Mouse (Mus musculus) forebrain, embryonic 15.5 days (tissue): ENCODE measurements around the gene Zfp940. TPM values are rescaled to one million over a fixed set of nuclear protein-coding genes. Genes with fewer than 3 reads are reported as not detected.

Source experiments
- ATAC-seq: fragments of 200-750 bp; cut with Nextera tagmentation; replicated peaks from 2 replicates; pipeline ENCODE4 v1.8.0; 2017; ENCODE audit warnings: mild to moderate bottlenecking, moderate TSS enrichment, moderate library complexity
- H3K27ac ChIP-seq: fragments of 300-500 bp; sonication (generic); replicated peaks from 2 replicates; pipeline ENCODE4 v1.5.1; 2015; ENCODE audit warnings: mild to moderate bottlenecking, inconsistent platforms
- H3K27me3 ChIP-seq: fragments of 300-500 bp; sonication (generic); 2 replicates; pipeline ENCODE4 v1.6.1; 2015; ENCODE audit warnings: inconsistent platforms
- H3K36me3 ChIP-seq: fragments of 300-500 bp; sonication (generic); 2 replicates; pipeline ENCODE4 v1.6.1; 2015; ENCODE audit warnings: mild to moderate bottlenecking, inconsistent platforms
- H3K4me1 ChIP-seq: fragments of 300-500 bp; sonication (generic); 2 replicates; pipeline ENCODE4 v1.6.1; 2015; ENCODE audit warnings: inconsistent platforms
- H3K4me2 ChIP-seq: fragments of 300-500 bp; sonication (generic); replicated peaks from 2 replicates; pipeline ENCODE4 v1.6.1; 2015; ENCODE audit warnings: mild to moderate bottlenecking, inconsistent platforms
- H3K4me3 ChIP-seq: fragments of 300-500 bp; sonication (generic); 2 replicates; pipeline ENCODE4 v1.5.1; 2015; ENCODE audit warnings: mild to moderate bottlenecking, inconsistent platforms
- H3K9ac ChIP-seq: fragments of 300-500 bp; sonication (generic); replicated peaks from 2 replicates; pipeline ENCODE4 v1.6.1; 2015; ENCODE audit warnings: mild to moderate bottlenecking, inconsistent platforms
- H3K9me3 ChIP-seq: fragments of 300-500 bp; sonication (generic); 2 replicates; pipeline ENCODE4 v1.6.1; 2016; ENCODE audit warnings: inconsistent platforms
- WGBS: fragments of 180-500 bp; shearing (Covaris S2); methylation state at CpG from one replicate; pipeline ENCODE4 v1.1.7; 2015; ENCODE audit warnings: mixed read lengths; 5-methylcytosine and 5-hydroxymethylcytosine counted together
- polyA plus RNA-seq: library from polyadenylated mRNA; unstranded; fragments of >200 nt; fragmentation: Nextera tagmentation; extraction: Ambion mirVana; gene quantifications from 2 replicates; pipeline ENCODE4 v1.2.1, GENCODE M21; 2015

The Zfp940 gene
- polyA plus RNA-seq, 1 experiment from 2014 or later: 15.0 TPM

- Histone ChIP-seq H3K4me1 (peaks cover 30% of the 10 kb centered on the region), H3K4me2 (peak overlapping the region; percentile 73), H3K36me3 (peaks cover 36% of the 10 kb centered on the region), H3K9me3 (no peaks in the 10 kb centered on the region), H3K9ac (peak overlapping the region; percentile 85; the same call in 1 of the 2 replicates), H3K27ac (no peak overlapping the region), H3K4me3 (peak overlapping the region; percentile 85), H3K27me3 (no peaks in the 10 kb centered on the region)
- WGBS: 77% methylated on average over 5 of the region's 5 CpGs
- no peak for ATAC-seq
These were observed 67.6 kb downstream of the Zfp940 start for GRCm38 (mm10) chr7:29785888-29786287.

- Histone ChIP-seq H3K9me3 (no peaks in the 10 kb centered on the region), H3K9ac (peak overlapping the region; percentile 85), H3K27me3 (no peaks in the 10 kb centered on the region), H3K4me3 (peak overlapping the region; percentile 85), H3K4me2 (peak overlapping the region; percentile 73), H3K4me1 (peaks cover 30% of the 10 kb centered on the region), H3K36me3 (peaks cover 28% of the 10 kb centered on the region), H3K27ac (no peak overlapping the region)
- 40% methylated on average over 8 of the region's 8 CpGs for whole genome bisulfite sequencing
- ATAC-seq: no peak
These were observed 68.4 kb downstream of the Zfp940 start for GRCm38 (mm10) chr7:29785023-29785422.

- Histone ChIP-seq H3K27ac (peak within 1 kb of the TSS; percentile 92), H3K4me3 (peak within 1 kb of the TSS; percentile 85), H3K36me3 (peaks cover 27% of the 10 kb centered on the region), H3K4me2 (peak within 1 kb of the TSS; percentile 73), H3K4me1 (peaks cover 30% of the 10 kb centered on the region), H3K9me3 (no peaks in the 10 kb centered on the region), H3K27me3 (no peaks in the 10 kb centered on the region), H3K9ac (peak within 1 kb of the TSS; percentile 85)
- peak; percentile 95 for ATAC-seq
- WGBS: under 1% methylated on average over 45 of the region's 45 CpGs
These were observed 69.5 kb downstream of the Zfp940 start, which contains the start of gene Zfp30 for GRCm38 (mm10) chr7:29783871-29784551. TSS of gene Zfp30 (plus strand) at chr7:29783998.

Other genes with a start within 250 kb of the Zfp940 start
- gene Catsperg2, start 126.6 kb downstream of the Zfp940 start, polyA plus RNA-seq: 0.19 and 0.49 TPM in 2 replicates
- gene Zfp84, start 85.1 kb downstream of the Zfp940 start, polyA plus RNA-seq: 19.2 and 20.8 TPM in 2 replicates
- gene Zfp30, start 69.7 kb downstream of the Zfp940 start, polyA plus RNA-seq: 17.1 and 17.3 TPM in 2 replicates
- gene Zfp790, start 37.6 kb downstream of the Zfp940 start, polyA plus RNA-seq: 31.5 and 32.0 TPM in 2 replicates
- 19.0 and 19.3 TPM in 2 replicates for gene Zfp420, start 6.3 kb upstream of the Zfp940 start, polyA plus RNA-seq
- 17.0 and 17.7 TPM in 2 replicates for gene Zfp27, start 52.9 kb upstream of the Zfp940 start, polyA plus RNA-seq
- gene Zfp383, start 54.6 kb upstream of the Zfp940 start, polyA plus RNA-seq: 6.5 and 6.6 TPM in 2 replicates
- gene Zfp74, start 100.4 kb upstream of the Zfp940 start, polyA plus RNA-seq: 19.7 and 25.1 TPM in 2 replicates
- 5.0 and 5.5 TPM in 2 replicates for gene Zfp568, start 130.3 kb upstream of the Zfp940 start, polyA plus RNA-seq
- gene Zfp14, start 197.7 kb upstream of the Zfp940 start, polyA plus RNA-seq: 12.1 and 14.3 TPM in 2 replicates
- 14.3 and 14.7 TPM in 2 replicates for gene Zfp82, start 219.2 kb upstream of the Zfp940 start, polyA plus RNA-seq
- gene Gm26920, start 236.7 kb upstream of the Zfp940 start, polyA plus RNA-seq: 2.3 and 2.4 TPM in 2 replicates
- 21.0 and 22.5 TPM in 2 replicates for gene Zfp566, start 236.9 kb upstream of the Zfp940 start, polyA plus RNA-seq
- gene Zfp260, start 241.1 kb upstream of the Zfp940 start, polyA plus RNA-seq: 112 and 122 TPM in 2 replicates